Mouse (Mus musculus): ENCODE results near the gene Urod.

The Urod gene

DNA sequence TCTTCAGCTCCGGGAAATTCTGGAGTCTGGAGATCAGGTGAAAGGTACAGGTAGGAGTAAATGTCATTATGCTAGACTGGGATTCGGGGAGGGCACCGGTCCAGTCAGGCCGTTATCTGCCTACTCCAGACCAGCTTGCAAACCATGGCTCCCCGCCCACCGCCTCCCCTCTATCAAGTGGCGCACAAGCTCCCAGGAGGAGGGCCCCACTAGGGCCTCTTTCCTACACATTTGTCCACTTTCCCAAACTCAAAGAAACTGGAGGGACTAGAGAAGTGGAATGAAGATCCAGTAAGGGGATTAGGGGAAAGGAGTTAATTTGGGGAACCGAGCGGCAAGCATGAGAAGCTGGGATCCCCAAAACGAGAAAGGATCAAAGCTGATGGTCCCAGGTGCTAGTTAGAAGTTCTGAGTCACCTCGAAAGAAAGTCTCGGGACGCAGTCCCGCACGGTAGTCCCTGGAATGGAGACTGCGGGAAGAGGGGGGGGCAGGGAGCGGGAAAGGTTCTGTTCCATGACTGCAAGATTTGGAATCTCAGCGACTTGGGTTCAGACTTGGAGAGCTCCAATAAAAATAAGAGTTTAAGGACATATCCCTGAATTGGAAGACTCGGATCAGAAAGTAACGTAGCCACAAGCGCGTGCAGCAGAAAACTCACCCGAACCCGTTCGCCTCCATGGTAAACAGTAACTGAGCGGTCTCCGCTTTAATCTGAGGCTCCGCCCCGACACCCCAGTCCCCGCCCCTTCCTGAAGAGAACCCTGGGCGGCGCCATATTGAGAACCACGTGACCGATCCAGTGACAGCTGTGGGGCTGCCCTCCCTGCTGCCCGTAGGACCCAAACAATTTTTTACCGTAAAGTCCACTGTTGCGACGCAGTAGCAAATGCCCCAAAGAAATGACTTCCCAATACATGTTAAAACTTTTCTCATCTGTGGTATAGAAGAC, at the start of gene Urod:
Gene Urod, minus strand, starts transcription at position 742 of the 950 bp plus-strand sequence.
- ChIA-PET CTCF (interaction anchor here (0.7 to 1.7 kb wide), 9 partner anchors 9 to 273 kb away, joined by 3 to 10 read pairs (median 3); partner anchors contain the start of genes Ptch2 (in 1 of the 4) and Tesk2 (in 1 of the 4)), POLR2A (interaction anchor here in 3 of 4 experiments (0.6 to 5.7 kb wide), 36 partner anchors 8 to 864 kb away, joined by 3 to 53 read pairs (median 5); partner anchors contain the start of genes Rps8 (in 2 of the 3), Tesk2 (in 2 of the 3), Akr1a1 (in 1 of the 3) and Eif2b3 (in 1 of the 3))

DNA sequence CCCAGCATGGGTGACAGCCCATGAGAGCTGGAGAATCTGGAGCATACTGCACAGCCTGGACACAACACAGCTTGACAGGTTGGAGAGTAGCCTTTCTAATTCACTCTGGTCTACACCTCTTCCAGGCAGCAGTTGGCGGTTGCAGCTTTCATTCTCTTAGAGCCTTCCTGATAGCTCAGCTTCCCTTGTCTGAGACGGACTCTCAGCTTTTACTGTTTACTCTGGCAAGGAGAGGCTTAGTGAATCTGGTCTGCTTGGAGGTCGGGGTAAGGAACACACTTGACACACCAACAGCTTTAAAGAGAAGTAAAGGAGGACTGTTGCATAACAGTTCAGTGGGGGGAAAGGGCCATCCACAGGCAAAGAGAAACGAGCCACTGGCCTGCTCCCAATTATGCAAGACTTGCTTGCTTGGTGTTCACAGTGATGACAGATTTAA, 47.1 kb upstream of the Urod start:
- CTCF ChIA-PET: no interaction called here
- POLR2A ChIA-PET: interaction anchor here in 3 of 4 experiments (0.6 to 3.0 kb wide), 9 partner anchors 15 to 357 kb away, joined by 3 to 11 read pairs (median 3); partner anchors contain the start of genes Eif2b3 (in 1 of the 3), Rps8 (in 1 of the 3) and Urod (in 1 of the 3)

DNA sequence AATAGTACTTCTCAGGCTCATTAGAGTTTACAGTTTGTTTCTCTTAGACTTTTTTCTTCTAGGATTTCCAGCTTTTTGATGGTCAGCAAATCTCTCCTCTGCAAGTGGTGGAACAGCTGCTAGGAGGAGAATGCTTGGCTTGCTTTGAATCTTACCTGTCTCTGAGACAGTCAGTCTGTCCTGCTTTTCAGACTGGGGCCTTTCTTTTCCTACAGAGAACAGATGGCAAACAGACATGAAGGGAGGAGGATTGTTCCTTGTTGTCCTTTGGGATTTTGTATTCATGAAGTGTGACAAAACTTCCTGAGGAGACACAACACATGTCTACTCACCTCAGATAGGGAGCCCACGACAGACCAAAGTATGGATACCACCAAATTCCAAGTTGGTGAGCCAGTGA, 46.6 kb upstream of the Urod start:
- POLR2A ChIA-PET: interaction anchor here in 3 of 4 experiments (0.7 to 3.0 kb wide), 8 partner anchors 16 to 119 kb away, joined by 3 to 11 read pairs (median 3); partner anchors contain the start of genes Eif2b3 (in 1 of the 3) and Urod (in 1 of the 3)
- CTCF ChIA-PET: interaction anchor here in 1 of 4 experiments (1.3 kb wide), 1 partner anchor 39 kb away, joined by 3 read pairs; no protein-coding TSS in a partner anchor

DNA sequence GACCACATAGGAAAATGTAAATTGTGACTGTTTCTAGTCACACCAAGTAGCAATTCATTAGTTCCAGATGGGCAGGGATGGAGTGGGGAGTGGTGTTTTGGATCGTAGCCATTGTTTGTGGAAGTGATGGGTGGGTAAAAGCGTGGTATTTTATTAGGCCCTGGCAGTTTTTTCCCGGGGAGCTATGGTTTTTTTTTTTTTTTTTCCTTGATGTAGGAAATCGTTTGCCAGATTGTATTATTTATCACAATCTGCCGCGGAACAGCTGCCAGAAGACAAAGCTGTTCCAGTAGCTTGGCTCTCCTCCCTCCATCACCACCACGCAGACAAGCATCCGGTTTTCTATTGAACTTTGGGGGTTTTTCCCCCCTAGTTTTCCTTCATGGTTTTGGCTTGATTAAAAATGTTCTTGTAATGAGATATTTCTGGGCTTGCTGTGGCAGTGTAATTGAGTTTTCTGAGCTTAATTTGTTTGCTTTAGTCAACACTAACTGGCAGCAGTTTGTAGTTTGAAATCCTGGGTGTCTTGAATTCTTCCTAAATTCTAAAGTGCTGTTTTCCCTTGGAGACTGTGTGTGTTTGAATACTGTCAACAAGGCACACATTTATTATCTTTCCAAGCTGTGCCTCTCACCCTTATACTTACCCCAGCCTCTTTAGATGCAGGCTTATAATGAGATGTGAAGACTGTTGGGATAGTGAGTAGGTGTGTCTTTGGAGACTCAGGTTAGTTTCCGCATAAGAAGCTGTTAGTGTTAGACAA, 45.9 kb upstream of the Urod start:
- ChIA-PET CTCF (interaction anchor here (0.6 to 1.5 kb wide), 11 partner anchors 9 to 294 kb away, joined by 3 to 13 read pairs (median 4); partner anchors contain the start of genes Armh1 (in 1 of the 4), Eif2b3 (in 1 of the 4) and Tmem53 (in 1 of the 4)), POLR2A (interaction anchor here in 3 of 4 experiments (0.6 to 3.0 kb wide), 13 partner anchors 12 to 121 kb away, joined by 3 to 11 read pairs (median 3); partner anchors contain the start of genes Eif2b3 (in 1 of the 3) and Tctex1d4 (in 1 of the 3))

DNA sequence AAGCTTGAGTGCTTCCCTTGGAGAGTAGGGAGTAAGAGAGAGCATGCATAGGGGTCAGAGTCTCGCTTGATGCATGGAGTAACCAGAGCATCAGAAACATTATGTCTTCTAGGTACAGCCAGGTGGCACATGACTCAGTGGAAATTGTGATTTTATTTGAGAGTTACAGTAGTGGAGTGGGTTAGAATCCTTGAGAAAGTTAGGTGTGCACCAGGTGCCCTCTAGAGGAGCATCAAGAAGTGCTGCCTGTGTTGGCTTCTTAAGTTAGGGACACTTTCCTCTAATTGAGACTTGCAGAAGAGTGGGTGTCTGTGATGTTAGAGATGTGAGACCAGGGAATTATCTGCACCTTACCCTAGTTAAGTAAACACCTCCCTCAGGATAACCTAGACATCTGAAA, 36.9 kb upstream of the Urod start:
- CTCF ChIA-PET: interaction anchor here in 1 of 4 experiments (0.8 kb wide), 1 partner anchor 8 kb away, joined by 3 read pairs; no protein-coding TSS in a partner anchor
- POLR2A ChIA-PET: interaction anchor here in 1 of 4 experiments (0.6 to 1.2 kb wide), 3 partner anchors 37 to 122 kb away, joined by 3 read pairs; partner anchors contain the start of gene Urod

DNA sequence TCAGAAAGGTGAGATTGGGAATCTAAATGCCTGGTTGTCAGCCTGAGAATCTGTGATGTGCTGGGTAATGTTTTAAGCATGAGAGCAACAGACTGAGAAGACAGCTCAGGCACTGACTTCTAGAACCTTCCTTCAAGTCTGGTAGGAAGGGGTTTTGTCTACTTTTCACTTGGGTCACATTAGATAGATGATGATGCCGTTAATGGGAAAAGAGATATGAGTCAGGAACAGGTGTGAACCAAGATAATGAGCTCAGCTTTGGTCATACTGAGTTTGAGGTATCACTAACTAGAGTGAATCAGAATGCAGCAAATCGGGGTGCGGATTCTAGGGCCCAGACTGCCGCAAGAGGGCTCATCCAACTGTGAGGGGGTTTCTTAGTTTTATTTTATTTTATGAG, 29.3 kb upstream of the Urod start:
- POLR2A ChIA-PET: interaction anchor here (0.5 to 8.0 kb wide), 6 partner anchors 9 to 238 kb away, joined by 3 to 61 read pairs (median 8); no protein-coding TSS in a partner anchor
- CTCF ChIA-PET: interaction anchor here in 2 of 4 experiments (1.1 to 2.9 kb wide), 3 partner anchors 10 to 21 kb away, joined by 3 to 8 read pairs (median 3); no protein-coding TSS in a partner anchor

DNA sequence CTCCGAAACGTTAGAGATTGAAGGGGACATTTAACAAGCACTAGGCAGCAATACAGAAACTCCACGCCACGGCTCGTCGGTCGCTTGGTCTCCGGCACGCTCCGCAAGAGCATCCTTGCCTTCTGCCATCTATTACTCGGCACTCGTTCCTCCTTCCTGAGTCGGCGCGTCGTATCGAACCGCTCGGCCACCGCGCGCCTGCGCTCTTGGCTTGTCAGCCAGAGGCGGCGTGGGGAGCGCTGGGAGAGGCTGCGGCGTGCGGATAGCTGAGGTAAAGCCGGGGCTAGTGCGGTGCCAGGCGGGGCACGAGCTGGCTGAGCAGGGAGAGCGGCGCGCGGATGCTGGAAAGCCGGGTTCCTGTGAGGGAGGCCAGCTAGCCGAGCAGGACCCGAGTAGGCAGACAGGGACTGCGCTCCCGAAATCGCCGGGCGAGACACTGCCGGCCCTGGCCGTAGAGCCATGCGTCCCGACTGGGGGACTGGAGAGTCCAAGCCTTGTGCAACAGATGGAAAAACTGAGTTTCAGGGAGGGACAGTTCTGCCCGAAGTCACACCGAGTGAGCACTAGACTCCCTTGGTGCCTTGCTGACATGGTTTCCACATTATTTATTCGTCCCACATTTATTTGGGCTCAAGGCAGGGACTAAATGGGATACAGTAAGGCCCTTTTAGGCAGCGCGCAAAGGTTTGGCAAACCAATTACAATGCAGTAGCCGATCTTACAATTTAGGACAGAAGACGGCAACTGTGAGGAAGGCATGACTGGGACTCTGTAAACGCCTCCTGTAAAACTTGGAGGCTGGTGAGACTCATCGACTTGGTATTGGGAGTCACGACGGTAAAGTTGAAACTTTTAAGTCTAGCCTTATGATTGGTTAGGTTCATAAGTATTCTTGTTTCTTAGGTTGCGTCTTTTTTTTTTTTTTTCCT, 25.3 kb upstream of the Urod start, which contains the start of gene Eif2b3:
Gene Eif2b3, plus strand, starts transcription at position 197 of the 929 bp plus-strand sequence.
- ChIA-PET POLR2A (interaction anchor here in 3 of 4 experiments (0.5 to 8.0 kb wide), 39 partner anchors 9 to 1087 kb away, joined by 3 to 61 read pairs (median 4); partner anchors contain the start of genes Hectd3 (in 3 of the 3), Plk3 (in 2 of the 3), Btbd19 (in 1 of the 3) and Ccdc163 (in 1 of the 3)), CTCF (interaction anchor here (0.6 to 3.2 kb wide), 8 partner anchors 17 to 209 kb away, joined by 3 to 14 read pairs (median 6); partner anchors contain the start of gene Ptch2 (in 1 of the 4))

DNA sequence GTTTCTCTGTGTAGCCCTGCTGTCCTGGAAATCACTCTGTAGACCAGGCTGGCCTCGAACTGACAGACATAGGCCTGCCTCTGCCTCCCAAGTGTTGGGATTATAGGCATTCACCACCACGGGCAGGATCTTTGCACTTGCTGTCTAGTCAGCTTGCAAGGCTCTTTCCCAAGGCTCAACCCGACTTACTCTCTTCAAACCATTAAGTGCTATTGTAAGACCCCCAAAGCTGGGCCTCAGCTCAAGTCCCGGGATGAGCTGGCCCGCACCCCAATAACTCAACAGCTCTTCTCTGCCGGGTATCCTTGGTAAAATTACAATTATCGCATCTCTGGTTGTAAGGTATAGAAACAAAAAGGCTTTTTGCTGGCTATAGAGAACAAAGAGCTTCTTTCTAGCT, 24.1 kb upstream of the Urod start:
- ChIA-PET POLR2A (interaction anchor here (0.6 to 8.0 kb wide), 27 partner anchors 10 to 1086 kb away, joined by 3 to 61 read pairs (median 4); partner anchors contain the start of genes Hectd3 (in 2 of the 4), Plk3 (in 1 of the 4), Rps8 (in 1 of the 4) and Urod (in 1 of the 4)), CTCF (interaction anchor here in 3 of 4 experiments (0.9 to 3.2 kb wide), 9 partner anchors 9 to 102 kb away, joined by 3 to 14 read pairs (median 5); partner anchors contain the start of gene Hectd3 (in 2 of the 3))

DNA sequence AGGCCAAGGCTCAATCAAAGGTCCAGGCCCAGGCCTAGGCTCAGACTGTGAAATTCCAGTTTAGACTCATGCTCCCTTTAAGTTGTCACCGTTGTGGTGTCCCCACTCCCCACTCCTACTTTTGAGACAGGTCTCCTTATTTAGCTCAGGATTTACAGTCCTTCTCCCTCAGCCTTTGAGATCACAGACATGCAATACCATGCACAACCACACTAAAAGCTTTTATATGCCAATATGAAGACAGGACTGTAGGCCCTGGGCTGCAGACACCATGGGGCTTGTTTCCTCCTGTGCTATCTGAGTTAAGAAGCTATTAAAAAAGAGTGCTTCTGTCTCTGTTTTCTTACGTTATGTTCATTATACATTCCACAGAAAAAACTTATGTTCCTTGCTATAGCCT, 23.5 kb upstream of the Urod start:
- ChIA-PET CTCF (interaction anchor here in 3 of 4 experiments (0.9 to 3.2 kb wide), 10 partner anchors 8 to 128 kb away, joined by 3 to 14 read pairs (median 5); partner anchors contain the start of gene Hectd3 (in 2 of the 3)), POLR2A (interaction anchor here (0.6 to 8.0 kb wide), 18 partner anchors 9 to 393 kb away, joined by 3 to 61 read pairs (median 4); partner anchors contain the start of genes Hectd3 (in 2 of the 4), Plk3 (in 1 of the 4), Rps8 (in 1 of the 4) and Urod (in 1 of the 4))

DNA sequence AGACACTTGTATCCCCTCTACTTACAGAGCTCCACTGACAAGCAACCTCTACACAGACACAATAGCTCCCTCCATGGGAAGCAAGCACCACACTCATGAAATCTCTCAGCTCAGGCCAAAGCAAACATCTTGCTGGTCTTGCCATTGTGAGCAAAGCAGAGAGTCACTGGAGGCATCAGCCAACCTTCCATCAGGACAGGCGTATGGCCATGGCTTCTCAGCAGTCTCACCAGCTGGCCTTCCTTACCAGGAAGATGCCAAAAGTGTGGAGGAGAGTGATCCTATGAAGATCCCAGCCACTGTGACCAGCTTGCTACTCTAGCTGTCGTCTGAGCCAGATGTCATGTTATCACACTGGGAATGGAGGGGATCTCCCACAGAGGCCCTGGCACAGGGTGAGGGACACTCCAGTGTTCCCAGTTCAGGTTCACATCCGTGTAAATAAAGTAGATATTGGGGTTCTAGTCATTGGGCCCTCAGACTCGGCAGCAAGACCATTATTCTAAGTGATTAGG, 20.7 kb upstream of the Urod start:
- ChIA-PET CTCF (interaction anchor here in 3 of 4 experiments (0.7 to 1.0 kb wide), 6 partner anchors 9 to 114 kb away, joined by 3 read pairs; partner anchors contain the start of gene Hectd3 (in 1 of the 3)), POLR2A (interaction anchor here in 2 of 4 experiments (0.9 to 3.0 kb wide), 6 partner anchors 9 to 175 kb away, joined by 3 to 14 read pairs (median 4); partner anchors contain the start of genes Hectd3 (in 1 of the 2), Kif2c (in 1 of the 2) and Plk3 (in 1 of the 2))

DNA sequence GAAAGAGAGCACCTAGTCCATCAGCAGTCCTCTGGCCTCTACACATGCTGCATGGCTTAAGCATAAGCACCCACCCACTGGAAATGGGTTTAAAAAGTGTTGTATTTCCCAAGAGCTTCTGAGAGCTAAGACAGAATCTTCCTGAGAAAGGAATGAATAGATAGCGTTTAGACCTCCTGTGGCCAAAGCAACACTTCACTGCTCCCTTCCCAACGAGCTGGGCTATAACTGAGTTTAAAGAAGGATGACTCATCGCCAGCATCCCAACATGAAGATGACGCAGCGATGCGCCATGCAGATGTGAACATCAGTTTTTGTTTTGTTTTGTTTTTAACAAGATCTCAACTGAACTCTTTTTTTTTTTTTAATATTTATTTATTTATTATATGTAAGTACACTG, 19.4 kb upstream of the Urod start:
- CTCF ChIA-PET: interaction anchor here in 2 of 4 experiments (0.6 to 1.6 kb wide), 6 partner anchors 9 to 186 kb away, joined by 3 to 5 read pairs (median 4); no protein-coding TSS in a partner anchor
- POLR2A ChIA-PET: interaction anchor here (0.6 to 3.0 kb wide), 11 partner anchors 9 to 201 kb away, joined by 3 to 14 read pairs (median 3); partner anchors contain the start of gene Plk3 (in 1 of the 4)

DNA sequence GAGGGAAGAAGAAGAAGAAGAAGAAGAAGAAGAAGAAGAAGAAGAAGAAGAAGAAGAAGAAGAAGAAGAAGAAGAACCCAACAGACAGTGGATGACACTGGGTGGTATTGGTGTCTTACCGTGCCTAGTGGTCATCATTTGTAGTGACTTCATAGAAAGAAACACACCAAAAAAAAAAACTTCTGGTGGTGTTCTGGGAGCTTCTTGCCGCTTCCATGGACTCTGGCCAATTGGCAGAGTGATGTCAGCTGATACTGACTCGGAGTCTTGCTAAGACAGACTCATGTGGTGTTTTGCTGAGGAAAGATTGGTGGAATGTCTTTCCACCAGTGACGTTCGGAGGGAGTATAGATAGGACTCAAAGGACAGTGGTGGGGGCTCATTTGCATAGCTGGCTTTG, 16.0 kb upstream of the Urod start:
- POLR2A ChIA-PET: interaction anchor here in 2 of 4 experiments (0.5 to 1.3 kb wide), 4 partner anchors 9 to 192 kb away, joined by 3 to 4 read pairs (median 3); partner anchors contain the start of gene Eif2b3 (in 1 of the 2)
- CTCF ChIA-PET: interaction anchor here in 3 of 4 experiments (0.6 to 3.0 kb wide), 3 partner anchors 7 to 60 kb away, joined by 3 to 13 read pairs (median 3); no protein-coding TSS in a partner anchor

DNA sequence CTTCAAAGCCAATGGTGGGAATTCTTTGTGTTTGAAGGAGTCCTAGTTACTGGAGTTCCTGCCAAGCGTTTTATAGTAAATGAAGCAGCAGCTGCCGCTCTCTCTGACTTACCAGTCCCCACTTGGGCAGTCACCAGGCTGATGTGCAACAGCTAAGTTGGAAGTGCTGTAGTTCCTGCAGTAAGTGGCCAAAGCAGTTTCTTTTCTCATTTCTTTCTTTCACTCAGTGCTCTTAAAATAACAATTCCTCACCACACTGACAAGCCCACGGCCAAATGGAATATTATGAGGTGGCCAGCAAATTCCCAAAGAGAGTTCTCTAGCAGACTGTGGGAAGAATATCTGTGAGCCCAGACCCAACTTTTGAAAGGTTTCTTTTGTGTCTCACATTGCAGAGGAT, 12.8 kb upstream of the Urod start:
- ChIA-PET POLR2A (interaction anchor here (0.7 to 7.9 kb wide), 12 partner anchors 11 to 401 kb away, joined by 3 to 61 read pairs (median 5); partner anchors contain the start of genes Hectd3 (in 4 of the 4), Eif2b3 (in 2 of the 4), Urod (in 2 of the 4) and Plk3 (in 1 of the 4)), CTCF (interaction anchor here in 3 of 4 experiments (0.6 to 2.4 kb wide), 6 partner anchors 10 to 984 kb away, joined by 4 to 10 read pairs (median 6); partner anchors contain the start of gene Ptch2 (in 1 of the 3))

DNA sequence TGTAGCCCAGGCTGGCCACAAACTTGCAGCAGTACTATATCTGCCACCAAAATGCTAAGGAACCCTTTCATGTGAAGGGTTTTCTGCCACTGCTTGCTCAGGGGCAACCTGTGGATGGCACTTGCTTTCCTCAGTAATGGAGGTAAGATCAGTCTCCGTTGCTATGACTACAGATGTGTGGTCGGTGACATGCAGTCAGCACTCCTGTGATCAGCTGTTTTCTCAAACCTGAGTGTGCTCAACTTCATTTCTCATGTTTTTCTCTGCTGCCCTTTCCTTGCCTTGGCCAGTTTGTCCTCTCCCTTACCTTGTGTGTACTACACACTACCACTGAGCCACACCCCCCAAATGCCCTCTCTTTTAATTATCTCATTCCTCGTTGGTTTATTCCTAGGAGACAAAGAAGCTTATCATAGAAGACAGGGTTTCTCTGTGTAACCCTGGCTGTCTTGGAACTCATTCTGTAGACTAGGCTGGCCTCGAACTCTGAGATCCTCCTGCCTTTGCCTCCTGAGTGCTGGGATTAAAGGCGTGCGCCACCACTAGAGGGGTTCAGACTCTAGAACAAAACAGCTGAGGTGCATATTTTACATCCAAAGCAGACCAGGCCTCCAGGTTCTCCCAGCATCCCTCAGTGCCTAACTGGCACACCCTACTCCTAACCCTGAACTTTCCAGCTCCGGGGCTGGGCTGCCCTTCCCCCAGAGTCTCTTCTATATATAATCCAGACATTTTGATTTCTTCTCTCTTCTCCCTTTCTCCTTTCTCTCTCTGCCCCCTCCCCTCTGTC, 11.6 kb upstream of the Urod start:
- CTCF ChIA-PET: interaction anchor here in 3 of 4 experiments (0.9 to 2.4 kb wide), 11 partner anchors 9 to 134 kb away, joined by 3 to 10 read pairs (median 4); partner anchors contain the start of genes Hectd3 (in 2 of the 3) and Ptch2 (in 1 of the 3)
- POLR2A ChIA-PET: interaction anchor here (0.5 to 7.9 kb wide), 23 partner anchors 9 to 186 kb away, joined by 3 to 61 read pairs (median 4); partner anchors contain the start of genes Hectd3 (in 4 of the 4), Eif2b3 (in 2 of the 4), Plk3 (in 2 of the 4) and Urod (in 2 of the 4)

Measured in embryonic stem cell, embryonic (primary cell).